Mouse (Mus musculus) limb, embryonic 15.5 days (tissue): ENCODE measurements around the gene Clcn5. TPM values are rescaled to one million over a fixed set of nuclear protein-coding genes. Genes with fewer than 3 reads are reported as not detected.
A peak's percentile ranks its signal among the peaks of the same experiment; 100 is the strongest.

Experiments
- ATAC-seq: fragments of 200-750 bp; cut with Nextera tagmentation; 2 replicates; pipeline ENCODE4 v1.8.0; 2017; ENCODE audit warnings: low read depth, moderate TSS enrichment; ENCODE audit not compliant: insufficient number of reproducible peaks, low FRiP score, low TSS enrichment
- H3K27ac ChIP-seq: fragments of 300-500 bp; sonication (generic); 2 replicates; pipeline ENCODE4 v1.5.1; 2015; ENCODE audit warnings: moderate library complexity, mild to moderate bottlenecking, inconsistent platforms
- H3K27me3 ChIP-seq: fragments of 300-500 bp; sonication (generic); 2 replicates; pipeline ENCODE4 v1.6.1; 2015; ENCODE audit warnings: inconsistent platforms
- H3K36me3 ChIP-seq: fragments of 300-500 bp; sonication (generic); 2 replicates; pipeline ENCODE4 v1.6.1; 2015; ENCODE audit warnings: inconsistent platforms
- H3K4me1 ChIP-seq: fragments of 300-500 bp; sonication (generic); 2 replicates; pipeline ENCODE4 v1.6.1; 2015; ENCODE audit warnings: inconsistent platforms
- H3K4me2 ChIP-seq: fragments of 300-500 bp; sonication (generic); 2 replicates; pipeline ENCODE4 v1.6.1; 2015; ENCODE audit warnings: mild to moderate bottlenecking, inconsistent platforms
- H3K4me3 ChIP-seq: fragments of 300-500 bp; sonication (generic); 2 replicates; pipeline ENCODE4 v1.5.1; 2015; ENCODE audit warnings: mild to moderate bottlenecking, inconsistent platforms
- H3K9ac ChIP-seq: fragments of 300-500 bp; sonication (generic); 2 replicates; pipeline ENCODE4 v1.6.1; 2015; ENCODE audit warnings: inconsistent platforms
- H3K9me3 ChIP-seq: fragments of 300-500 bp; sonication (generic); 2 replicates; pipeline ENCODE4 v1.6.1; 2016; ENCODE audit warnings: inconsistent platforms
- WGBS: fragments of 180-500 bp; shearing (Covaris S2); methylation state at CpG from one replicate; pipeline ENCODE4 v1.1.7; 2015; 5-methylcytosine and 5-hydroxymethylcytosine counted together
- polyA plus RNA-seq: library from polyadenylated mRNA; unstranded; fragments of >200 nt; fragmentation: Nextera tagmentation; extraction: Ambion mirVana; gene quantifications from 2 replicates; pipeline ENCODE4 v1.2.1, GENCODE M21; 2015

Clcn5 gene
- polyA plus RNA-seq, 1 experiment from 2014 or later: 18.9 TPM

GRCm38 (mm10) chrX:7287051-7287734, 32.0 kb downstream of the Clcn5 start:
- Histone ChIP-seq H3K4me3 (no peak overlapping the region), H3K9me3 (no peaks in the 10 kb centered on the region), H3K9ac (no peak overlapping the region), H3K27me3 (no peaks in the 10 kb centered on the region), H3K4me1 (no peaks in the 10 kb centered on the region), H3K27ac (no peak overlapping the region), H3K36me3 (no peaks in the 10 kb centered on the region), H3K4me2 (no peak overlapping the region)
- no peak for ATAC-seq
- WGBS: 78% methylated on average over 2 of the region's 2 CpGs

- H3K27ac ChIP-seq: no peak overlapping the region
- 54% methylated on average over 1 of the region's 1 CpGs for WGBS
- peak; percentile 74; the same call in 1 of the 2 replicates for ATAC-seq
- H3K4me1 ChIP-seq: no peaks in the 10 kb centered on the region
- H3K4me3 ChIP-seq: no peak overlapping the region
- H3K9me3 ChIP-seq: no peaks in the 10 kb centered on the region
- H3K9ac ChIP-seq: no peak overlapping the region
- no peaks in the 10 kb centered on the region for H3K27me3 ChIP-seq
- no peaks in the 10 kb centered on the region for H3K36me3 ChIP-seq
- H3K4me2 ChIP-seq: no peak overlapping the region
Observed at GRCm38 (mm10) chrX:7282636-7283035, 36.5 kb downstream of the Clcn5 start.

- Histone ChIP-seq H3K4me3 (no peak overlapping the region), H3K4me2 (no peak overlapping the region), H3K27me3 (no peaks in the 10 kb centered on the region), H3K27ac (no peak overlapping the region), H3K9me3 (no peaks in the 10 kb centered on the region), H3K9ac (no peak overlapping the region), H3K4me1 (no peaks in the 10 kb centered on the region), H3K36me3 (no peaks in the 10 kb centered on the region)
- whole genome bisulfite sequencing: 80% methylated on average over 5 of the region's 5 CpGs
- ATAC-seq: no peak
Observed at GRCm38 (mm10) chrX:7279722-7280121, 39.4 kb downstream of the Clcn5 start.

GRCm38 (mm10) chrX:7276564-7276963, 42.6 kb downstream of the Clcn5 start:
- WGBS: 78% methylated on average over 6 of the region's 6 CpGs
- H3K4me2 ChIP-seq: no peak overlapping the region
- H3K9ac ChIP-seq: no peak overlapping the region
- no peaks in the 10 kb centered on the region for H3K4me1 ChIP-seq
- no peaks in the 10 kb centered on the region for H3K9me3 ChIP-seq
- no peak overlapping the region for H3K4me3 ChIP-seq
- no peaks in the 10 kb centered on the region for H3K27me3 ChIP-seq
- ATAC-seq: no peak
- no peak overlapping the region for H3K27ac ChIP-seq
- no peaks in the 10 kb centered on the region for H3K36me3 ChIP-seq

- H3K9me3 ChIP-seq: no peaks in the 10 kb centered on the region
- no peaks in the 10 kb centered on the region for H3K27me3 ChIP-seq
- H3K4me3 ChIP-seq: no peak overlapping the region
- WGBS: 76% methylated on average over 5 of the region's 5 CpGs
- H3K36me3 ChIP-seq: no peaks in the 10 kb centered on the region
- ATAC-seq: no peak
- H3K4me2 ChIP-seq: no peak overlapping the region
- no peaks in the 10 kb centered on the region; the same call in 1 of the 2 replicates for H3K4me1 ChIP-seq
- no peak overlapping the region for H3K9ac ChIP-seq
- no peak overlapping the region for H3K27ac ChIP-seq
Observed at GRCm38 (mm10) chrX:7261149-7261548, 58.0 kb downstream of the Clcn5 start.

GRCm38 (mm10) chrX:7260400-7261113, 58.6 kb downstream of the Clcn5 start:
- WGBS: 40% methylated on average over 5 of the region's 5 CpGs
- H3K4me1 ChIP-seq: no peaks in the 10 kb centered on the region; the same call in 1 of the 2 replicates
- no peaks in the 10 kb centered on the region for H3K27me3 ChIP-seq
- ATAC-seq: no peak
- no peaks in the 10 kb centered on the region for H3K9me3 ChIP-seq
- no peak overlapping the region for H3K4me3 ChIP-seq
- no peak overlapping the region for H3K9ac ChIP-seq
- H3K36me3 ChIP-seq: no peaks in the 10 kb centered on the region
- H3K4me2 ChIP-seq: no peak overlapping the region
- H3K27ac ChIP-seq: no peak overlapping the region

GRCm38 (mm10) chrX:7259718-7260117, 59.4 kb downstream of the Clcn5 start:
- ATAC-seq: no peak
- no peaks in the 10 kb centered on the region for H3K36me3 ChIP-seq

GRCm38 (mm10) chrX:7256022-7256421, 63.1 kb downstream of the Clcn5 start:
- Histone ChIP-seq H3K4me3 (no peak overlapping the region), H3K9ac (no peak overlapping the region), H3K27ac (no peak overlapping the region), H3K36me3 (no peaks in the 10 kb centered on the region), H3K4me1 (no peaks in the 10 kb centered on the region; the same call in 1 of the 2 replicates), H3K27me3 (no peaks in the 10 kb centered on the region), H3K4me2 (no peak overlapping the region), H3K9me3 (no peaks in the 10 kb centered on the region)
- ATAC-seq: no peak
- WGBS: 72% methylated on average over 3 of the region's 3 CpGs

More at GRCm38 (mm10) chrX:7259718-7260117, 59.4 kb downstream of the Clcn5 start:
- H3K9me3 ChIP-seq: no peaks in the 10 kb centered on the region
- no peak overlapping the region for H3K4me3 ChIP-seq
- no peak overlapping the region for H3K9ac ChIP-seq
- WGBS: 53% methylated on average over 3 of the region's 3 CpGs
- H3K27ac ChIP-seq: no peak overlapping the region
- H3K4me2 ChIP-seq: no peak overlapping the region
- no peaks in the 10 kb centered on the region for H3K27me3 ChIP-seq
- H3K4me1 ChIP-seq: no peaks in the 10 kb centered on the region; the same call in 1 of the 2 replicates

DNA sequence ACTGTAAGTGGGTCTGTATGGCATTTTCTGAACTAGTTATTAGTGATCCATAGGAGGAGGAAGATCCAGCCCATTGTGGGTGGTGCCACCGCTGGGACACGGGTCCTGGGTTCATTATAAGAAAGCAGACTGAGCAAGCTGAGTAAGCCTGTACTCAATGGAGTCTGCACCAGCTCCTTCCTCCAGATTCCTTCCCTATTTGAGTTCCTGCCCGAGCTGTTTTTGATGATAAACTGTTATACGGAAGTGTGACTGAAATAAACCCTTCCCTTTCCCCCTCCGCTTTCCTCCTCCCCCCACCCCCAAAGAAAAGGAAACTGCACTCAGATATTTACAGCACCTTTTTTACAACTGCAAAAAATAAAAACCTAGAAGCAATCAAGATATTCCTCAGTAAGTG, 115.1 kb downstream of the Clcn5 start:
- no peaks in the 10 kb centered on the region for H3K36me3 ChIP-seq
- ATAC-seq: no peak

DNA sequence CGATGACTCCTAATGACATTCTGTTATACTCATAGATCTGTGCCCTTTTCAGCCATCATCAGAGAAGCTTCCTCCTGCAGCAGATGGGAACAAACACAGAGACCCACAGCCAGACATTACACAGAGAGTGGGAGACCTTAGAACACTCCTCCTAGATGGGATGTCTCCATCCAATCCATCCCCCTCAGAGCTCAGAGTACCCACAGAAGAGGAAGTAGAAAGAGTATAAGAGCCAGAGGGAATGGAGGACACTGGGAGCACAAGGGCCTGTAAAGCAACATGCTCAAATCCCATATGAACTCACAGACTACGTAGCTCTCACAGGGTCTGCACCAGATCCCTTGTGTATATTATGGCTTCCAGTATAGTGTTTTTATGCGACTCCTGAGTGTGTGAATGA, 115.6 kb downstream of the Clcn5 start:
- Histone ChIP-seq H3K4me1 (no peaks in the 10 kb centered on the region; the same call in 1 of the 2 replicates), H3K4me3 (no peak overlapping the region), H3K9me3 (no peaks in the 10 kb centered on the region), H3K27me3 (no peaks in the 10 kb centered on the region), H3K9ac (no peak overlapping the region), H3K36me3 (no peaks in the 10 kb centered on the region), H3K27ac (no peak overlapping the region), H3K4me2 (no peak overlapping the region)
- 82% methylated on average over 3 of the region's 3 CpGs for WGBS
- no peak for ATAC-seq

More for the DNA sequence above, 115.1 kb downstream of the Clcn5 start:
- Histone ChIP-seq H3K9me3 (no peaks in the 10 kb centered on the region), H3K27ac (no peak overlapping the region), H3K4me1 (no peaks in the 10 kb centered on the region; the same call in 1 of the 2 replicates), H3K27me3 (no peaks in the 10 kb centered on the region), H3K9ac (no peak overlapping the region), H3K4me2 (no peak overlapping the region), H3K4me3 (no peak overlapping the region)
- 67% methylated on average over 5 of the region's 5 CpGs for WGBS

GRCm38 (mm10) chrX:7197833-7198232, 121.3 kb downstream of the Clcn5 start:
- Histone ChIP-seq H3K4me3 (no peak overlapping the region), H3K27me3 (no peaks in the 10 kb centered on the region), H3K9ac (no peak overlapping the region), H3K36me3 (no peaks in the 10 kb centered on the region), H3K4me1 (no peaks in the 10 kb centered on the region; the same call in 1 of the 2 replicates), H3K9me3 (no peaks in the 10 kb centered on the region), H3K4me2 (no peak overlapping the region), H3K27ac (no peak overlapping the region)
- no peak for ATAC-seq
- WGBS: 42% methylated on average over 1 of the region's 1 CpGs

DNA sequence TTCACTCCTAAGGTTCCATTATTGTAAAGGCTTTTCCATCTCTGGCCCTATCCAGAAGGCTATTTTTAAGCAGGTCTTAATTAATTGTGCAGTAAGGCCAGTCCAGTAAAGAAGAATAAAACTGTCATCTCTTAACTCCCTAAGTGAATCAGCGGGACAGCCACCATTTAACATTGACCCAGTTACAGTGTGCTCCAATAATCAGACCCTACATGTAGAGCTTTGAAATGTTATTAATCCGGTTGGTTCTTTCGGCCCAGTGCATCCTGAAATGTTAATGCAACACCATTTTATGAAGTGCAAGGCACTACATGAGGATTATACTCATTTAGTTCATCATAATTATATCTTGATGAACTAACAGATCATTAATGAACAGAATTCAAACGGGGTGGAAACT, 128.3 kb downstream of the Clcn5 start:
- 79% methylated on average over 4 of the region's 4 CpGs for WGBS
- H3K27ac ChIP-seq: no peak overlapping the region
- H3K9ac ChIP-seq: no peak overlapping the region
- H3K4me1 ChIP-seq: no peaks in the 10 kb centered on the region
- ATAC-seq: no peak
- no peak overlapping the region for H3K4me2 ChIP-seq
- no peak overlapping the region for H3K4me3 ChIP-seq
- no peaks in the 10 kb centered on the region for H3K9me3 ChIP-seq
- no peaks in the 10 kb centered on the region for H3K27me3 ChIP-seq
- no peaks in the 10 kb centered on the region for H3K36me3 ChIP-seq
